Mouse (Mus musculus) left cerebral cortex, adult 2 months (tissue): ENCODE measurements around the gene Zfp799. TPM values are rescaled to one million over a fixed set of nuclear protein-coding genes. Genes with fewer than 3 reads are reported as not detected.
"Not testable (repeated sequence)": the region's sequence is repeated elsewhere in the genome, so short reads cannot be mapped to it uniquely, and the experiment has no call there.

Experiments
- DNase-seq, 2 experiments: peaks; one replicate each; pipeline ENCODE4 v3.0.0; 2021 to 2022; ENCODE audit warnings: low spot score in 2 of 2, mixed read lengths in 1 of 2; ENCODE audit errors: extremely low spot score in 1 of 2
- H3K27ac ChIP-seq: fragments of 200-600 bp; 2 replicates; pipeline ENCODE4 v1.8.1; 2022
- H3K4me3 ChIP-seq: fragments of 200-600 bp; 2 replicates; pipeline ENCODE4 v1.8.1; 2022
- CTCF ChIP-seq: fragments of 200-600 bp; IDR thresholded peaks from 2 replicates; pipeline ENCODE4 v1.8.1; 2022; ENCODE audit warnings: antibody characterized with exemption, mild to moderate bottlenecking, moderate library complexity
- intact Hi-C: fragments of 180-260 bp; cut with DNase I; formaldehyde crosslinking; loops from one replicate; pipeline ENCODE4 v1.15.1; 2025
- long read RNA-seq, 2 experiments: library from polyadenylated mRNA; stranded (forward); transcript quantifications; one replicate each; pipeline ENCODE4 v2.0.0; 2021; ENCODE audit warnings: borderline mapping rate in 2 of 2
- total RNA-seq, 2 experiments: library from RNA; stranded (reverse); gene quantifications; 2 replicates each; pipeline ENCODE4 v1.2.3; 2021

Zfp799 gene
- 10 to 100 TPM; 28.4 to 31.1 TPM for total RNA-seq
- long read RNA-seq, experiment 1, full-length matches to known transcripts = 1 of 2 reads
- long read RNA-seq, experiment 1, partial matches to known transcripts = 0 of 2 reads
- long read RNA-seq, experiment 1, other reads (novel, unspliced or antisense) = 1 of 2 reads
- long read RNA-seq, experiment 2 = 0 reads

DNA sequence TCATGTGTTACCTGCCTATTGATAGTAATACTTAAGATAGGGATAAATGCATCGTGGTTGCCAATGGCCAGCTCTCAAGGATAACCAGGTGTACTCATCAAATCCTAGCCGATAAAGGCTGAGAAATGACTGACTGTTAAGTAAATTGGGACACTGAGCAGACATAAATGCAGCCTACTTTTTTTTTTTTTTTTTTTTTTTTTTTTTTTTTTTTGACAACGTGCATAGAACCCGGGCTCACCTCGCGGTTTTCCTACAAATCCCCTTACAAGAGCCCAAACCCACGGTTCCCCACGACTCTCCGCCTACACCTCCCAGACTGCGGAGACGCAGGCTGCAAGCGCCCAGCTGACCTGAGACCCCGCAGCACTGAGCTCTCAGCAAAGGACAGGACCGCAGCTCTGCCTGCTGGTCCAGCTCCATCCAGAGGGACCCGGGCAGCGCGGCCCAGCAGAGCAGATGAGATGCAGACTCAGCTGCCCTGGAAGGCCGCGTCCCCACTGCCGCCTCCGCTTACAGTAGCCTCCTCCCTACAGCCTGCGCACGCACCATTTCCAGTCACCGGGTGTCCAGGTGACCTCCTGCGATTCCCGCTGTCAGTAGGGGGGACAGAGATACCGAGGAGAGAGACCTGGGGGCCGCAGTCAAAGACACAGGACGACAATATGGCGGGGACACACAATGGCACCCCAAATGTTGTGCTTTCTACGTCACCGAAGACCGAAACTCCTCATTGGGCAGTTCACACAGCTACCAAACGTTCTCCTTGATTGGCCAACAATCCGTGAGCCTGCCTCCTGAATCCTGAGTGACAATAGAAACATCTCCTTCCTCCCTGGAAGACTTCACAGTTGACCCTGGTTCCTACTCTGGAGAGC lies at the start of gene Zfp799:
Gene Zfp799, minus strand, starts transcription at position 722 of the 878 bp plus-strand sequence.
- TF ChIP-seq CTCF = no peak
- Histone ChIP-seq H3K27ac (peak within 1 kb of the TSS; percentile 96), H3K4me3 (peak within 1 kb of the TSS; percentile 67)
- intact Hi-C loops = loop anchor here (2.0 to 5.0 kb wide), 2 partner anchors 61 to 1262 kb away; partner anchors contain the start of gene Zfp870
- peak; percentile 72 to 81 for DNase-seq

DNA sequence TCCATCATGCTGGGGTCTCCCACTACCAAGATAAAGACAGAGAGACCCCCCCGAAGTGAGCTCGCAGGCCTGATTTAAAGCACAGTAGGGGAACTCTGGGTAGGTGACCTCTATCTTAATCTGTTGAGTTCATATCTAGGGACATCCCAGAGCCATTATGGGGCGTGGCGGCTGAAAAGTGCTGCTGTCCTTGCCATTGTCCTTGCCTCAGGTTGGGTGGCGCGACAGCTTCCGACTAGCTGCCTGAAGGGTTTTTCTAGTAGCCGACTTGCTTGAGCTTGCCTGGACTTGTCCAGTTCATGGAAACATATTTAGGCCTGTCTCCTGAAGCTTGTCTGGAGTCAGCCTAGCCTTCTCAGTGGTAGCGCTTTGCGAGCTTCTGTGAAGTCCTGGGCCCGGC lies 48.7 kb upstream of the Zfp799 start:
- Histone ChIP-seq H3K27ac (no peak overlapping the region), H3K4me3 (no peak overlapping the region)
- DNase-seq = no peak
- no peak for TF ChIP-seq CTCF
- intact Hi-C loops = no loop called here

- no peak overlapping the region for H3K27ac ChIP-seq
- no peak for DNase-seq
- H3K4me3 ChIP-seq = no peak overlapping the region
- no peak for TF ChIP-seq CTCF
- intact Hi-C loops = no loop called here
Measured at GRCm38 (mm10) chr17:32877471-32878171, 47.6 kb upstream of the Zfp799 start.

GRCm38 (mm10) chr17:32872696-32873095 lies 42.6 kb upstream of the Zfp799 start:
- Histone ChIP-seq H3K4me3 (no peak overlapping the region), H3K27ac (no peak overlapping the region)
- TF ChIP-seq CTCF = no peak
- intact Hi-C loops = no loop called here
- DNase-seq = no peak

GRCm38 (mm10) chr17:32872091-32872490 lies 42.0 kb upstream of the Zfp799 start:
- intact Hi-C loops = no loop called here
- Histone ChIP-seq H3K4me3 (no peak overlapping the region), H3K27ac (no peak overlapping the region)
- DNase-seq = no peak
- TF ChIP-seq CTCF = no peak

DNA sequence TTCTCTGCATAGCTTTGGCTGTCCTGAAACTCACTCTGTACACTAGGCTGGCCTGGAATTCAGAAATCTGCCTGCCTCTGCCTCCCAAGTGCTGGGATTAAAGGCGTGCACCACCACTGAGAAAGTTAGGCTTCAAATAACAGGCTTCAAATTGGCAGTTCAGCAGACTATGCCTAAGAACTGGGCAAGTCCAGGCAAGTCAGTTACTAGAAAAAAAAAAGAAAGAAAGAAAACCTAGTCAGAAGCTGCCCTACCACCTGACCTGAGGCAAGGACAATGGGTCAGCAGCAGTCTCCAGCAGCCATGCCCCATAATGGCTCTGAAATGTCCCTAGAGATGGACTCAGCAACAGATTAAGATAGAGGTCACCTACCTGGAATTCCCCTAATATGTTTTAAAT lies 41.4 kb upstream of the Zfp799 start:
- Histone ChIP-seq H3K27ac (no peak overlapping the region), H3K4me3 (no peak overlapping the region)
- TF ChIP-seq CTCF = no peak
- intact Hi-C loops = no loop called here
- no peak for DNase-seq

- not testable (repeated sequence) for DNase-seq, H3K27ac ChIP-seq, H3K4me3 ChIP-seq
- intact Hi-C loops = loop anchor here (10.0 kb wide), 1 partner anchor 232 kb away; no protein-coding TSS in a partner anchor
Measured at GRCm38 (mm10) chr17:32867266-32867665, 37.2 kb upstream of the Zfp799 start.

- intact Hi-C loops, H3K27ac ChIP-seq, DNase-seq, H3K4me3 ChIP-seq: not testable (repeated sequence)
Measured at GRCm38 (mm10) chr17:32856713-32857112, 26.7 kb upstream of the Zfp799 start.

GRCm38 (mm10) chr17:32851581-32851980 lies 21.5 kb upstream of the Zfp799 start:
- Histone ChIP-seq H3K27ac (no peak overlapping the region), H3K4me3 (no peak overlapping the region)
- DNase-seq = no peak
- TF ChIP-seq CTCF = no peak
- intact Hi-C loops = no loop called here

GRCm38 (mm10) chr17:32841388-32841787 lies 11.3 kb upstream of the Zfp799 start:
- intact Hi-C loops = no loop called here
- Histone ChIP-seq H3K27ac (no peak overlapping the region), H3K4me3 (no peak overlapping the region)
- DNase-seq = no peak
- TF ChIP-seq CTCF = no peak

DNA sequence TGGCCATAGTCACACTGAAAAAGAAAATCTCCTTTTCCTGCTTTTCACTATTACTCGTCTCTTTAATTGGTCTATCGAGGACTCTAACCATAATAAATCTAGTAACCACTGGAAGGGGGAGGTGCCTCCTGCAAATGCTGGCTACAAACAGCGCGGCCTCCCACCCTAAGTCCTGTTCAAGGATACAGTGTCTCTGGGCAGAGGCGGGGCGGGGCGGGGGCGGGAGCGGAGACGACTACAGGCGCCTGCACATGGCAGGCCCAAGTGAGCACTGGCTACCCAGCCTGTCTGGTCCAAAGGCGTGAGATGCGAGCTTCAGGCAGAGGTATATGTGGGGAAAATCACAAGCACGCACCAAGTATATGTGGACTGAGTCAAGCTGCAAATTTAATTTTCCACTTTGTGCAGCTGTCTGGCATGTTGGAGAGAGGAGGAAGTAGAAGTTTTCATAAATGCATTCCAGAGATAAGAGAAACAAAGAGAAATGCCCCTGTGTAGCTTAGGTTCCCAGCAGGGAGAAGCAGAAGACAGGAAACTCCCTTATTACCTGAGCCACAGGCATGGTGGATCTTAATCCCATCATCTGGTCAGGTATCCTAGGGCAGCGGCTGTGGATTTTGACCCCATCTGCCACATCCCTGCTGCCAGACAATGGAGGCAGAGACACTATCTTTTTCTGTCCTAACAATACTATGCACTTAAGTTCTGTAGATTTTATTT lies 9.2 kb upstream of the Zfp799 start:
- no peak for TF ChIP-seq CTCF
- intact Hi-C loops = no loop called here
- Histone ChIP-seq H3K27ac (no peak overlapping the region), H3K4me3 (no peak overlapping the region)
- DNase-seq = no peak
